Mouse (Mus musculus) frontal cortex, postnatal 36 days (tissue): ENCODE data around the gene Lingo3.

ENCODE experiments used
- DNase-seq, 2 experiments: peaks; one replicate each; pipeline ENCODE4 v3.0.0; 2022; ENCODE audit warnings: low spot score in 2 of 2

The Lingo3 gene

DNA sequence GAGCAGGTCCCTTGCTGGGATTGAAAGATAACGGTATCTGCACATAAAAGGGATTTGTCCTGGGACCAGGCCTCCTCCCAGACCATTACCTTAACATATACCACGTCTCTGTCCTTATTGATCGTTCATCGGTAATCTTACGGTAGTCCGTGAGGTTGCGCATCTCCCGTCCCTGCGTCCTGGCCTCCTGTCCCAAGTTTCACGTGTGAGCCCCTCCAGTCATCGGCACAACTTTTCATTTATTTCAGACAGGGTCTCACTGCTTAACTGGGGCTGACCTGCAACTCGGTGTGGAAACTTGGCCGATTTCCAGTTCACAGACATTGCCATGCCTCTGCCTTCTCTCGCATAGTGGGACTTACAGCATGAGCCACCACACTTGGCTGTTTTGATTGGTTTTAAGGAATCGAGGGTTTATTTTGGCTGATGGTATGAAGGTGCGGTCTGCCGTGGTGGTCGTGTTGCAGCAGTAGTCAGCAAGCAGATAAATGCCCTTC, 44.7 kb downstream of the Lingo3 start:
- DNase-seq = no peak

DNA sequence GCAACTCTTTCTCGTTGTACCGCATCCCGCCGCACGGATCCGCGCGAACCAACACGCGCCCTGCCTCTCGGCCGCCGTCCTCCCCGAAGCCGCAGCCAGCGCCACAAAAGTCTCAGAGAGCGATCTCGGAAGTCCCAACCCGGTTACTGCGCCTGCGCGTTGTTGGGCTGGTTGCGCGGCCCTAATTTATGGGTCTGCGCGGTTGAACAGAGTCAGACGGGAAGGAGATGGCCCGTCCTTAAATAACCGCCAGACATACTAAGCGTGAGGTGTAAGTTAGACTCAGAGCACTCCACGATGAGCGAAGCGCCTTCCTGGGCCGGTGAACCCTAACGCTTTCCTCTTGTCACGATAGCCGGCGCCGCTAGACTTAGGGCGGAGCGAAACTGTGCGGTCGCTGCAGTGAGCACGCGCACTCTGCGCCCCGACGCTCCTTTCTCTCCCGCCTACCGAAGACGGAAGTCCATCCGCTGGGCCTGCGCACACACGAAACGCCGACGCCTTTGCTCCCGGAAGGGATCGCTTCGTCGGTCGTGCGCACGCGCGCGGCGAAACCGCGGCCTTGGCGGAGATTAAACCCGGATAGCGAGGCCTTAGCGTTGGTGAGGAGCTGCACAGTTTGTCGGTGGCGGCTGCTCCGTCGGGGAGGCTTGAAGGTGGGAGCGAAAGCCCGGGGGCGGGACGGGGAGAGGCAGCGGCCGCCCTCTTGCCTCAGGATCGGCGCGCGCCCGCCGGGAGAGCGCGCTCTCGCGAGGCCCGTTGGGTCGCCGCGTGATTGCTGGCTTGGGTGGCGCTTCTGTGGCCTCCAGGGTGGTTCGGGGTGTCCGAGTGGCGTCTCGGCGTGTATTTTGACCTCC, 45.5 kb downstream of the Lingo3 start, which contains the start of the genes Sf3a2 and Plekhj1:
TSS of gene Sf3a2 (plus strand) at position 49 of the 857 bp plus-strand sequence.
TSS of gene Plekhj1 (minus strand) at position 477 of the 857 bp plus-strand sequence.
- DNase-seq = peak; percentile 97 to 98

DNA sequence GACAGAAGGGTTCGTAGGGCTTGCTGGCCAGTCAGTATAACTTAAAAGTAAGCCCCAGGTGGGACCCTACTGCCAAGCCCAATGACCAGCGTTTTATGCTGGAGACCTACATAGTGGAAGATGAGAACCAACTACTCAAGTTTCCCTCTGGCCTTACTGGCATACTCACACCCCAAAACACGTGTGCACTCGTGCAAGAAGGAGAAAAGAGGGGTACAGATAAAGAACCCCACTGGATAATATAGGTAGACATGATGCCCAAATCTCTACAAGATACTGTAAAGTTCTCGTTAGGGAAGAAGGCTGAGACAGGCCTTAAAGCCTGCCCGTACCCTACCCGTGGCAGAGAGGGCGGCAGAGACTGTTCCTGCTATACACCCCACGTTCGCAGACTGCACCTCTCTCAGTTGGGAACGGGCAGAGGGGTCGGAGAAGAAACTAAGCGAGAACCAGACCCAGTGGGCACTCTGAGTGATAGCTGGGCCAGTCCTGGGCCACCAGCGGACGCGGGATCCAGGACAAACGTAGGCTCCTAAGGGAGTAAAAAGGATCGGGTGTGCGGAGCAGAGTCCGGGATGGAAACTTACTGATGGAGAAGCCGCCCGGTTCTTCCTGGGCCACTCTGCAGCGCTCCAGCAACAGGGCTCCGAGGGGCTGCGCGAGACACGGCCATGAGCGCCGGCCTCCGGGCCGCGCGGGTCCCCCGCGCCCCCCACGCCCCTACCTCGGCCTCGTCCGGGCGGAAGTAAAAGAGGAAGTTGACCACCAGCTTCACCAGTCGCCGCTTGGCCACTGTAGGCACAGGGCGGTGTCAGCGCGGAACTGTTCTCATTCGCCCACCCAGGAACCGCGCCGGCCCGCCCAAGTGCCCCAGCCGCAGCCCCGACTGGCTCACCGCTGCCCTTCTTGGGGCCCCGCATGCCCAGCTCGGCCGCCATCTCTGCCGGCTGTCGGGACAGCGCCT, 46.4 kb downstream of the Lingo3 start:
- no peak for DNase-seq

DNA sequence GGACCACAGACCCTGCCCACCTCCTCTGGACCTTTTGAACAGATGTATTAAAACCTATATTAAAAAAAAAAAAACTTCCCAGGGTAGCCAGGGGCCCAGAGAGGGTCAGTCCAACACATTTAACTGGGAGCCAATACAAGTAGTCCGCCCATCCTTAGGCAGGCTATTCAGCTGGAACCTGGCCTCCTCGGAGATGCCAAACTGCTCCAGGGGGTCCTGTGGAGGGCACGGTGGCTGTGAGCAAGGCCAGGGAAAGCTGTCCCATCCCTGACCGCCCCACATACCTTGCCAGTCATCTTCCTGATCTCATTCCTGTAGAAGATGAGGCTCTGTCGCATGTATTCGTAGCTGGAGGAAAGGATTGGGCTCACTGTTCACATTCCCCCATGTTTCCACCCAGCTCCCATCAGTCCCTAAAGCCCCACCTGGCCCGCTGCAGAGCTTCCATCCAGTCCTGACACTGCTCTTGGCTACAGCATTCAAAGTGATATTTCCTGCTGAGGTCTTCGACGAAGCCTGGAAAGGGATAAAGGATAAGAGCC, 47.5 kb downstream of the Lingo3 start:
- no peak for DNase-seq

DNA sequence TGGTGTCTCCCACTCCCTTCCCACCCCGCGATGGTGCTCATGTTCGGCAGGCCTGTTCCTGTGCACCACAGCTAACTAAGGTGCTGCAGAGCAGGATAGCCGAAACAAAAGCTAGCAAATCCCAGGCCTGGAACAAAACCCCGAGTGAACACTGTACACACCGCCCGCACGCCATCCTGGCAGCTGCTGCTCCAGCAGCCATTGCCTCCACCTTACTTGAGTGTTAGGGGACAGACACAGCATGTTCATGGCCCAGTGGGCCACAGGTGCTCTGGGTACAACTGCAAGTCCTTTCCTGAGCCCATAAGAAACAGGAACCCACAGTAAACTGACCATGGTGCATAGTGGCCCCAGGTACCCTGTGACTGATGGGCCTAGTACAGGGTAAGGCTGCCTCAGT, 49.1 kb downstream of the Lingo3 start:
- no peak for DNase-seq

DNA sequence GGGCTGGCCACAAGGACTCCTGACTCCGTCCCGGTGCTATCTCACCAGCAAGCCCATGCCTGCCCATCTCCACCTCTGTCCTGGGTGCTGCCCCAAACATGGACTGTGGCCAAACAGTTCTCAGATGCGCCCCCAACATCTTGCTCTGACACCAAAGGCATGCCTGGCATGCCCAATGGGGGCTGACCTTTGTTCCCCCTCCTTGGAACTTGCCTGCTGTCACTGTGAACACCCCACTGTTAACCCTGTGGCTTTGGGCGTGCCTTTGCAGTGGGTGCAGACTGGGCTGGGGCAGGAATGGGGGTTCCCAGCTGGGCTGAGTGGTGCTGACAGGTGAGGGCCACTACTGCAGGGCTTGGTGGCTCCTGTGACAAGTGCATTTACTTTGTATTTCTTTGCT, 50.0 kb downstream of the Lingo3 start:
- DNase-seq = no peak

DNA sequence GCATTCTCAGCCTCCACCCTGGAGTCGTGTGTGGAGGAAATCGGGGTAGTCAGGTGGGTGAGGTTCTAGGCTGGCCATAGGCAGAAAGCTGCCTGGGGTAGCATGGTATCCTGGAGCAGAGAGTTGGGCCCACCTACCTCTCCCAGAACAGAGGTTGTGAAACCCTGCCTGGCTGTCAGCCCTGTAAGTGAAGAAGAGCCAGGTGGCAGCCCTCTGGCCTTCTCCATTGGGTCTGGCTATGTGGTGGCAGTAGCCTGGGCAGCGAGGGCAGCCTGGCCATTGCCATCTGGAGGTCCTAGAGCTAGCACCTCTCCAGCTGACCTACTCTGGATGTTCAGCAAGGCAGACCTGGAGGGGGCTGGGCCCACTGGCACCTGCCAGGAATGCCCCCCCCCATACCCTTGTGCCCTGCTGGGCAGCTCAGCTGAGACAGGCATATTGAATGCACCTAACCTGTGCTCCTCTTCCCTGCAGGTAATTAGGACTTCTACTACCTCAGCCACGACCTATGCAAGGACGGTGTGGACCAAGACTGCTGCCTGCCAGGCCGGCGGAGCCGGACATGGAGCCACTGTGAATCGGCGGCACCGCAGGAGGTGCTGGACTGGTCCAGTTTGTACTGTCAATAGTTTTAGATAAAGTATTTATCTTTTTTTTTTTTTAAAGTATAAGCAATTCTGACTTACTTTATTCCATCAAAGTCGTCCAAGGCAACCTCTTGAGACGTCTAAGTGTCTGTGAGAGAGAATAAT, 50.6 kb downstream of the Lingo3 start:
- DNase-seq = no peak

DNA sequence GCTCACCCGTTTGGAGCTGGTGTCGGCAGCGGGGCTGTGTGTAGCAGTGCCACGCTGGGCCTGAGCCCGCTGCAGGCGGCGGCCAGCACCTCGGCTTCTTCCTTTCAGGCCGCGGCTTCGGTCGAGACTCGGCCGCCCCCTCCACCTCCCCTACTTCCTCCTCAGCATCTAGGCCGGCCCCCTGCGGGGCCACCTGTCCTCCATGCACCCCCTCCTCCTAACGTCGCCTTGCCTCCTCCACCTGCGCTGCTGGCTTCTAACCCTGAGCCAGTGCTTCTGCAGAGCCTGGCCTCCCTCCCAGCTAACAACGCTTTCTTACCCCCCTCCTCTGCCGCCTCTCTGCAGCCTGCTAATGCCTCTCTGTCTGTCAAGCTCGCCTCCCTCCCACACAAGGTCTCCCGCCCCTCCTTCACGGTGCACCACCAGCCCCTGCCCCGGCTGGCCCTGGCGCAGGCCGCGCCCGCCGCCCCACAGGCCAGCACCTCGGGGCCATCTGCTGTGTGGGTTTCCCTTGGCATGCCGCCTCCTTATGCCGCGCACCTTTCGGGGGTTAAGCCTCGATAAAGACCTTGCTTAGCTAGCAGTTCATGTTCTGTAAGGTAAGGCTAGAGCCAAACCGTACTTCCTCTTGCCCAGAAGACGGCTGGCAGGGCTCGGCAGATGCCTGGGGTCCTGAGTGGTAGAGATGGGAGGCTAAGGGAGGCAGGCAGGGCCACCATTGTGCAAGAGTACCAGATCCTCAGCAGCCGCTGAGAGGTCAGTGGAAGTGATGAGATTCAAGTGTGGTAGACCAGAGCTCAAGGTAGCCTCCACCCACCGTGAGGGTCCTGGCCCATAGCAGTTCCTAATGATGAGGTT, 51.4 kb downstream of the Lingo3 start:
- DNase-seq = no peak

DNA sequence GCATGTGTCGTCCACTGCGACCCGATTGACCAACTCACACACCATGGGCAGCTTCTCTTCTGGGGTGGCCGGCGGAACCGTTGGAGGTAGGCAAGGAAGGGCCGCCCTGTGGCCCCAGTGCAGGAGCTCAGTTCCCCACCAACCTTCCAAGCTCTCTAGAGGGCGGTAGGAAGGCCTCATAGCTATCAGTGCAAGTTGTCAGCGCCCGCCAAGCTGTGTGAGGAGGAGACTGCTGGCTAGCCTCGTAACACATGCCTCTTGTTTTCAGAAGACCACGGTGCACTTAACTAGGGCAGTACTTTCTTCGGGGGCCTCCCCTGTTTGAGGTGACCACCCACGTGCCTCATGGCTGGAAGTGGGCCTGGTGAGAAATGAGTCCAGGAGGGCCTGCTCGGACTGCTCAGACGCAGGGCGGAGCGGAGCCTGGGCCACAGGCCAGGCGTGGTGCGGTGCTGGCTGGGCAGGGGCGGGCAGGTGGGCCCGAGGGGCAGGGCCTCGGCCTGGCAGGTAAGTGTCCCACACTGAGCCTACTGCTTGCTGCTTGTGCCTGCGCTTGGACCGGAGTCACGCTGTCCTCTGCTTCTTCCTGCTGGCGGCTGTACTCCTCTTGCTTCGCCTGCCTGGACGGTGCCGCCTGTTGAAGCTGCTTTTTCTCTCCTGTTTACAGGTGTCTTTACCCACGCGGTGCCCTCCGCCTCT, 52.2 kb downstream of the Lingo3 start:
- DNase-seq = no peak

DNA sequence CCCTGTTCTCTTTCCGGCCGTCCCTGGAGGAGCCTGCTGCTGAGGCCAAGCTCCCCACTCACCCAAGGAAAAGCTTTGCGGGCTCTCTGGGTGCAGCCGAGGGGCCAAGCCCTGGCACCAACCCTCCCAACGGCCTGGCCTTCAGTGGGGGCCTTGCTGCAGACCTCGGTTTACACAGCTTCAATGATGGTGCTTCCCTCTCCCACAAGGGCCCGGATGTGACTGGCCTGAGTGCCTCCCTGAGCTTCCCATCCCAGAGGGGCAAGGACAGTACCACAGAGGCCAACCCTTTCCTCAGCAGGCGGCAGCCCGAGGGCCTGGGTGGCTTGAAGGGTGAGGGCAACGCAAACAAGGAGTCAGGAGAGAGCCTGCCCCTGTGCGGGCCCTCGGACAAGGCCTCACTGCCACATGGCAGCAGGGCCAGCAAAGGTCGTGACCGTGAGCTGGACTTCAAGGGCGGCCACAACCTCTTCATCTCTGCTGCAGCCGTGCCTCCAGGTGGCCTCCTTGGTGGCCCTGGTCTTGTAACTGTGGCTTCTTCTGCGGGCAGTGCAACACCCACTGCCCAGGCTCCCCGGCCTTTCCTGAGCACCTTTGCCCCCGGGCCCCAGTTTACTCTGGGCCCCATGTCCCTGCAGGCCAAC, 53.0 kb downstream of the Lingo3 start:
- no peak for DNase-seq

DNA sequence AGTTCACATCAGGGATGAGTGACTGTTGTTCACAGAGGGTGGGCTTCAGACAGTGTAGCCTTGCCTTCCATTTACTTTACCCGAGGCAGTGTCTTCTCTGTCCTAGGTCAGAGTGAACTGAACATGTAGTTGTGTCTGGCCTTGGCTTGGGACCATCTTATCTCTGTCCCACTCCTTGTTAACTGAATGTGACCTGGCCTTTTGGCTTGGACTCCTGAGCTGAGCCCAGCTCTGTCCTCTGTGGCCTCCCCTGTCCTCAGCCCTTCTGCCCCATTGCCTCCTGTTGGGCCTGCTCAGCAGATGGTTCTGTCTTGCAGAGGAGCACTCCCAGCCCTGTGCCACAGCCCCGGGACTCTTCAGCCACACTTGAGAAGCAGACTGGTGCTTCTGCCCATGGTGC, 56.3 kb downstream of the Lingo3 start:
- DNase-seq = no peak

DNA sequence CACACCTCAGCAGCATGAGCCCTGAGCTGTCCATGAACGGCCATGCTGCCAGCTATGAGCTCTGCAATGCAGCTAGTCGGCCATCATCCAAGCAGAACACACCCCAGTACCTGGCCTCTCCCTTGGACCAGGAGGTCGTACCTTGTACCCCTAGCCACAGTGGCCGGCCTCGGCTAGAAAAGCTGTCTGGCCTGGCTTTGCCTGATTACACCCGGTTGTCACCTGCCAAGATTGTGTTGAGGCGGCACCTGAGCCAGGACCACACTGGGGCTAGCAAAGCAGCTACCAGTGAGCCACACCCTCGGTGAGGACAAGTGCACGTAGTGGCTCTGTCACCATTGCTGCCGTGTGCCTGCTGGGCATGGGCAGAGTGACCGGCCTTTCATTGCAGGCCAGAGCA, 57.9 kb downstream of the Lingo3 start:
- no peak for DNase-seq

DNA sequence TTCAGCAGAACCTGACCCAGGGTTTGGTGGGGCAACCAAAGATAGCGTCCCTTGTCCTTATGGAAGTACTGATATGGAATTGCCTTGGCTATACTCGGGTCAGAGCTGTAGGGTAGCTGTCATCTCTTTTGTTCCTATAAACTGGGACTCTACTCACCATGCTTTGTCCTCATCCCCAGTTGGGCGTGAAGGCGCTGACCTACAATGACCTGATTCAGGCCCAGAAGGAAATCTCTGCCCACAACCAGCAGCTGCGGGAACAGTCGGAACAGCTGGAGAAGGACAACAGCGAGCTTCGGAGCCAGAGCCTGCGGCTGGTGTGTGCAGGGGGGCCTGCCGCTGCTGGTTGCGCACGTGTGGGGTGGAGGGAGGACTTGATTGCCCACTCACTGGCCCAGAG, 59.0 kb downstream of the Lingo3 start:
- DNase-seq = no peak

DNA sequence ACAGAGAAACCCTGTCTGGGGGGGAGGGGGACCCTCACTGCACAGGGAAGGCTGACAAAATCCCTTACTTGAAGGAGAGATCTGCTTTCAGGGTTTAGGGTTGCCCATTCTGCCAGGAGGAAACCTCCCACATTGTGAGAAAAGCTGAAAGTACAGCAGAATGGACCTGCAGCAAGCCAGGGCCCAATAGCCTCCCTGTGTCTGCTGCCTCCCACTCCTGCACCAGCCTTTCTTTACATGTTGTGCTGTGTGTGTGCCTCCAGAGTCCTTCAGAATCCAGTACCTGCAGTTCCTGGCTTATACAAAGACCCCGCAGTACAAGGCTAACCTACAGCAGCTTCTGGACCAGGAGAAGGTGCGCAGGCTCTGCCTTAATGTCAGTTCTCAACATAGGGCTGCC, 59.5 kb downstream of the Lingo3 start:
- no peak for DNase-seq
